Mouse (Mus musculus): ENCODE measurements around the gene Lrp5. TPM values are rescaled to one million over a fixed set of nuclear protein-coding genes. Genes with fewer than 3 reads are reported as not detected.

Lrp5 gene
- total RNA-seq (2017), result 10.1 to 17.6 TPM (median 14.0 TPM) in 3 replicates

DNA sequence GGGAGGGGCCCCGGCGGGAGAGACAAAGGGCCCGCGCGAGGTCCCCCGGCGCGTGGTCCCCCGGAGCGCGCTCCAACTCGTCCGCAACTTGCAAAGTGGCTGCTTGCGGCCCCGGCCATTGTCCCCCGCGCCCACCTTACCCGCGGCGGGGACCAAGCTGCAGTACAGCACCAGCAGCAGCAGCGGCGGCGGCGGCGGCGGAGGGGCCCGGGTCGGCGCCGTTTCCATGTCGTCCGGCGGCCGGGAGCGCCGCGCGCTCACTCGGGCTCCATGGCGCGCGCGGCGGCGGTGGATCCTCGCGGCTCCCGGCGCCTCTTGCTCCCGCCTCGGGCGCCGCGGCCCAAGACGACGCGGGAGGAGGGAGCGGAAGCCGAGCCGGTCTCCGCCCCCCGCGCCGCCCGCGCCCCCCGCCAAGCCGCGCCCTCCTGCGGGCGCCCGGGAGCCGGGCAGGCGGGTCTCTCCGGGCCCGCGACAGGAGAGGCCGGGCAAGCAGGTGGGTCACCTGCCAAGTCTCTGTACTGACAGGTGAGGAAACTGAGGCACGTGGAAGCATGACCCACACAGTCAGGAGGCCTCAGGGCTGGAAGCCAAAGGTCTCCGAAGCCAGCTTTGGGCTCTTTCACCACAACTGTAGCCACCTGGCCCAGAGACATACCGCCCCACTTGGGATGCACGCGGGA is at the start of gene Lrp5:
Gene Lrp5 (minus strand): TSS at position 350 of the 680 bp plus-strand sequence.
- no peak for ATAC-seq (replicated peaks; ENCODE audit: insufficient number of reproducible peaks, low FRiP score, low TSS enrichment, poor library complexity, severe bottlenecking)

DNA sequence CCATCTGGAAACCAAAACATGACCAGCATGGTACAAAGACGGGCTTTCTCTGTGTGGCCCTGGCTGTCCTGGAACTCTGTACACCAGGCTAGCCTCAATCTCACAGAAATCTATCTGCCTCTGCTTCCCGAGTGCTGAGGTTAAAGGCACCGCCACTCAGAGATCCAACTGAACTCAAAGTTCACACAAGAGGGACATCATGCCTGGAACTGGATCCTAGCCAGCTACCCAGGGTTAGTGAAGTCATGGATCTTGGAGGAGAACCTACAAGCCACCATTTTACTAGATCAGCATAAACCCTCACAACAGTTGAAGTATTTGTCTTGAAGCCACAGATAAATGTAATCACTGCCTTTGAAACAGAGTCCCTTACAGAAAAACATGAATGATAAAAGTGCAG is 49.6 kb upstream of the Lrp5 start:
- ATAC-seq (replicated peaks; ENCODE audit: insufficient number of reproducible peaks, low FRiP score, low TSS enrichment, poor library complexity, severe bottlenecking), result no peak

- ATAC-seq (replicated peaks; ENCODE audit: insufficient number of reproducible peaks, low FRiP score, low TSS enrichment, poor library complexity, severe bottlenecking), result no peak
These were observed 44.6 kb upstream of the Lrp5 start for GRCm38 (mm10) chr19:3730781-3731646.

GRCm38 (mm10) chr19:3728901-3729300 is 42.5 kb upstream of the Lrp5 start:
- ATAC-seq (replicated peaks; ENCODE audit: insufficient number of reproducible peaks, low FRiP score, low TSS enrichment, poor library complexity, severe bottlenecking), result no peak

DNA sequence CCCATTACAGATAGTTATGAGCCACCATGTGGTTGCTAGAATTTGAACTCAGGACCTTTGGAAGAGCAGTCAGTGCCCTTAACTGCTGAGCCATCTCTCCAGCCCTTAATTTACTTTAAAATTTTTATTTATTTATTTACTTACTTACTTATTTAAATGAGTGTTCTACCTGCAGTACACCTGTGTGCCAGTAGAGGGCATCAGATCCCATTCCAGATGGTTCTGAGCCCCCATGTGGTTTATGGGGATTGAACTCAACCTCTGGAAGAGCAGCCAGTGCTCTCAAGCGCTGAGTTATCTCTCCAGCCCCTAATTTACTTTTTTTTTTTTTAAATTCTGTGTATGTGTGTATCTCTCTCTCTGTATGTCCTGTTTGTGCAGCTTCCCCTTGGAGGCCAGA is 38.4 kb upstream of the Lrp5 start:
- ATAC-seq (replicated peaks; ENCODE audit: insufficient number of reproducible peaks, low FRiP score, low TSS enrichment, poor library complexity, severe bottlenecking), result no peak

DNA sequence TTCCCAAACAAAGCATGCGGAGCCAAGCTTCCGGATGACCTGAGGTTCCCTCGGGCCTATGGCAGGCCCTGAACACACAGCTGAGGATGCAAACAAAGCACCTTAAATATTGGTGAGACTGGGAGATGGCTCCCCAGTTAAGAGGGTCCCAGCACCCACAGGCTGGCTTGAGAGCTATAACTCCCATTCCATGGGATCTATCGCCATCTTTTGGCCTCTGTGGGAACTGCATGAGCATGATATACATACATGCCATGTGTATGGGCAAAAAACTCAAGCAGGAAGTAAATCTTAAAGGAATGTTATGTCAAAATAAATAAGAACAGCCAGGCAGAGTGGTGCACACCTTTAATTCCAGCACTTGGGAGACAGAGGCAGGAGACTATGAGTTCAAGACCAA is 37.5 kb upstream of the Lrp5 start:
- ATAC-seq (replicated peaks; ENCODE audit: insufficient number of reproducible peaks, low FRiP score, low TSS enrichment, poor library complexity, severe bottlenecking), result 0 out of 2 replicates have a peak, but pooled peaks have one; percentile 34

- 0 out of 2 replicates have a peak, but pooled peaks have one; percentile 12 for ATAC-seq (replicated peaks; ENCODE audit: insufficient number of reproducible peaks, low FRiP score, low TSS enrichment, poor library complexity, severe bottlenecking)
These were observed 36.8 kb upstream of the Lrp5 start for GRCm38 (mm10) chr19:3723170-3723569.

DNA sequence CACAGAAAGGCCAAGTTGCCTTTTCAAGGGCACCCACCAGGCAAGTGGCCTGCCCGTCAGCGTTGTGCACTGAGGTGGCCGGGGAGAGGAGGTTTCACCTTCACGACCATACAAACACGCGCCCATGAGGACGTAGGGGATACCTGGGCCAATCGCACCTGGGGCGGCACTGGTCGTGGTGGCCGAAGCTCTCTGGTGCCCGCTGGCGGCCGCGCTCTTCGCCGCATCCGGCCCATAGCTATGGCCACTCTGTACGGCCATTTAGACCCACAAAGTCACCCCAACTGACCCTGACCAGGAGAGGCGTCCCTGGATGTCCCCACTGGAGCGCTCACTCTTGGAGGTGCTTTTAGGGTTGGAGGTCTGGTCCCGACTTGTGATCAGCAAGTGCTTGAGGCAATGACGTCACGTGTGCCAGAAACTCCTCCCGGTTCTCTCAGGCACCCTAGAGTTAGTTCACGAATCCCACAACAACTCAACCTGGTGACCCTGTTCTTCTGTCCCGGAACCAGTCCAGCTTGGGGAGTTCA is 33.1 kb upstream of the Lrp5 start:
- ATAC-seq (replicated peaks; ENCODE audit: insufficient number of reproducible peaks, low FRiP score, low TSS enrichment, poor library complexity, severe bottlenecking), result peak; percentile 37

DNA sequence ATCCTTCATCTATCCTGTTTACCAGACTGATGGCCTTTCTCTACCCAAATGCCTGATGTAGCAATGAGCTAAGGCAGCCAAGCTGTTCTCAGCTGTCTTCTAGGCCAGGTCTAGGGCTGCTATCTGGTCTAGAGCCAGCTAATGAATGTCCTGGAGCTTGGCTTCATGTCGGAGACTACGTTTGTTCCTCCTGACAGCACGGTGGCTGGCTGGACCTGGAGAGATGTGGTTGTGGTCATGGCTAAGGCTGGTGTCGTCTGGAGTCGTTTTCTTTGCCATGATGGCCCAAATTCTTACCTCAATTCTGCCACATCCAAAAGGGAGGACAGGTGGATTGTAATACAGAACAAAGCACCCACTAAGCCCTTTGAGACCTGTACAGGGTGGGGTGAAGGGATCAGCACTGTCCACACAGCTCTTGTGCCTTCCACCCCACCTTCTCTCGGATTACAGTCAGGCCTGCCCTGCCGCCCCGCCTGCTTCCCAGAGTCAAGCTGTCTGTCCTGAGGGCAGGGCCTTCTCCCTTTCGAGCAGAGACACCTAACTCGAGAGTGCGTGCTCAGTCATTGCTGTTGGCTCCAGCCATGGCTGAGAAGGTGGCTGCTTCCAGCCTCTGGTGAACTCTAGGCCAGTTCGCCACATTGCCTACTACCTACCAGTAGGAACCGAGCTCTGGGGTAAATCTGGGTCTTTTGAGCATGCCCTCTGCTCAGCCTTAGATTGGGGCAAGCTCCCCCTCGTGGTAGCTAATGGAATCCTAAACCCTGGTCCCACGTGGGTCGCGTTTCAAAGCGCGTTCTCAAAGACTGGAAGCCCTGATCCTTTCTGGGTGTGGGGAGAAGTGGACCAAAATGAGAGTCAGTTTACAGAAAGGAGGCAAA is 32.4 kb upstream of the Lrp5 start:
- peak; percentile 60 for ATAC-seq (replicated peaks; ENCODE audit: insufficient number of reproducible peaks, low FRiP score, low TSS enrichment, poor library complexity, severe bottlenecking)

DNA sequence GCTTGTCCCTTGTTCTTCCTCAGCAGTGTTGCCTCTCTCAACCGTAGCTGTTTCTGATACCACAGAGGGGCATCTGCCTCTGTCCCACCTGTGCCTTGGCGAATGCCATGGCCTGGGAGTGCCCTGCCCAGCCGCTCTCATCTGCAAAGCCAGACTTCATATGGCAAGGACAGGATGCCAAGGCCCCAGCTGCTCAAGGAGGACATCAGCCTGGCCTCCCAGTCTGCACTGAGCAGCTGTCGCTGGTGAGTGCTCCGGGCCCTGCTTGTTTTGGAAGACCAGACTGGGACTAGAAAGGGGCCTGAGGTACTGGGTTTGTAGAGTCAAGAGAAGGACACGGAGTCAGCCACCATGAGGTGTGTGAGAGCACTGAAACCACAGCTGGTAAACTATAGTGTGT is 28.0 kb upstream of the Lrp5 start:
- no peak for ATAC-seq (replicated peaks; ENCODE audit: insufficient number of reproducible peaks, low FRiP score, low TSS enrichment, poor library complexity, severe bottlenecking)

DNA sequence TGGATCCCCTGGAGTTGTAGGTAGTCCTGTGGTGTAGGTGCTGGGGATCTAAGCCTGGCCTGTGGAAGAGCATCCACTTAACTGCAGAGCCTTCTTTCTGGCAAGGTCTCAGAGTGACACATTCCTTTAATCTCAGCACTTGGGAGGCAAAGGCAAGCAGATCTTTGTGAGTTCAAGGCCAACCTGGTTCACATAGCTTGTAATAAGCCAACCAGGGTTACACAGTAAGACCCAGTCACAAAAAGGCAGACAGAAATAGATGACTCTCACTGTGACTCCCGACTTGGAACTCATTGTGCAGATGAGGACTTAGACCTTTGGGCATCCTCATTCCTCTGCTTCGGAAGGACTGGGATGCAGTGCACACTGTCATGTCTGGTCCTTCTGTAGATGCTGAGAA is 24.1 kb upstream of the Lrp5 start:
- no peak for ATAC-seq (replicated peaks; ENCODE audit: insufficient number of reproducible peaks, low FRiP score, low TSS enrichment, poor library complexity, severe bottlenecking)

DNA sequence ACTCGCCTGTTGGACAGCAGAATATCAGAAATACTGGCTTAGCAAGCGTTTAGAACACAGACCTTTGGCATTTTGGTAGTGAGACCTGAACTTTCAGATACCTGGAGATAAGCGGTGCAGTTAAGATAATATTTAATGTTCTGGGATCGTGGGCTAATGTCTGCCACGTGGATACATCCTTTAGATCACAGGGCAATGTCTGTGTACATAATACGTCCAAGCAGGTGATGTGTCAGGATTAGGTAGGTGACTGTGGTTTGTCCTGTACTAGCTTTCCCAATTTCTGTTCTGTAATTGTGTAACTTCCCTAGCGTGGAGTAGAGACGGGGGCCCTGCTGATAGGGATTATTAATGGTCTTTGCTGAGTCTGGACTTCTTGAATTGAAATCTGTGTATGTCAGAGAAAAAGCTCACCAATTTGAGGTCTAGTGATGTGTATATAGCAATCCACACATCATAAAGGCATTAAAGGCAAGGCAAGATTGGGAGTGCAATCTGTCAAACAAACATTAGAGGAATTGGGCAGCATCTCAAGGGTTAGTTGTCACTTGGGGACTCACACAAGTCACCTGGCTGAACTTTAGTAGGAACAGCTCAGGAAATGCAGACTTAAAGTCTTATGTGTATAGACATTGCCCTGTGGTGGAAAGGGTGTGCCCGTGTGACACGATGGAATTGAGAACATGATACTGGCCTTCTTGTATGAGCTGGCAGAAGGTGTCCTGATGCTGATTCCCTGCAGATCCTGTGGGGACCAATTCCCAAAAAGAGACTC is 22.8 kb upstream of the Lrp5 start:
- no peak for ATAC-seq (replicated peaks; ENCODE audit: insufficient number of reproducible peaks, low FRiP score, low TSS enrichment, poor library complexity, severe bottlenecking)

DNA sequence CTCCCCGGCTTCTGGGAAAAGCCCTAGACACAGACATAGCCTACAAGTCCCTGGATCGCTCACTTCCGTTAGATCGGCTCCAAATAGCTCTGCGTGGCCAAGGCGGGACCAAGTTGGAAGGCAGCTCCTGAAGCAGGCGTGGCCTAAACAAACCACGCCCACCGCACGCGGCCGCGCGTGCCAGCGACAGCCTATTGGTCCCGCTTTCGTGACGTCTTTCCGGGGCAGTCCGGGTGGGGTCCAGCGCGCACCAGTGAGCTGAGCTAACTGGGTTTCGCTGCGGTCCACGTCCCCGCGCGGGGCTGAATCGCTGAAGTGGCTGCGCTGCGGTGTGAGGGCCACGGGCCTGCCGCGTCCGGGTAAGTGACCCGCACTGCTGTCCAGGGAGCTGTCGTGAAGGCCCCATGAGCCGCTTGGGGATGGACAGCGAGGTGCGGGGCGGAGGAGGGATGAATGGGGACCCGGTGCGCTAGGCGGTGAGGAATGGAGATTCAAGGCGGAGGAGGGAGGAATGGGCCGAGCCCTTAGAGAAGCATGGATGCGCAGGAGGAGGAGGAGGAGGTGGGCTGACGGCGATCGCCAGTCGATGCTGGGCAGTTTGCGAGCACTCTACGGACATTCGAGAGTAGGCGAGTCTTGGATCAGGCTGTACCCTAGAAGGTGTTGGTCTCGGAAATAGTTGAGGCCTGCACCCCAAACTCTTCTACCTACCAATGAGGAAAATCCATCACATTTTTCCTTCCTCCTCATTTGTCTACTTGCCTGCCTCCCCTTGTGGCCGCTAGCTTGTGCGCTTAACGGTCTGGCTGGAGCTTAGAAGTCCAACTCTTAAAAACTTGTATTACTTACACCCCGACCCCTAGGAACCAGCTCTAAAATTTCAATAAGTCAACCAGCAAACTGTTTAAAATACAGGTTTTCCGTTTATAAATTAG is 22.0 kb upstream of the Lrp5 start, which contains the start of gene 1810055G02Rik:
Gene 1810055G02Rik (plus strand): TSS at position 216 of the 935 bp plus-strand sequence.
- ATAC-seq (replicated peaks; ENCODE audit: insufficient number of reproducible peaks, low FRiP score, low TSS enrichment, poor library complexity, severe bottlenecking), result peak; percentile 97

DNA sequence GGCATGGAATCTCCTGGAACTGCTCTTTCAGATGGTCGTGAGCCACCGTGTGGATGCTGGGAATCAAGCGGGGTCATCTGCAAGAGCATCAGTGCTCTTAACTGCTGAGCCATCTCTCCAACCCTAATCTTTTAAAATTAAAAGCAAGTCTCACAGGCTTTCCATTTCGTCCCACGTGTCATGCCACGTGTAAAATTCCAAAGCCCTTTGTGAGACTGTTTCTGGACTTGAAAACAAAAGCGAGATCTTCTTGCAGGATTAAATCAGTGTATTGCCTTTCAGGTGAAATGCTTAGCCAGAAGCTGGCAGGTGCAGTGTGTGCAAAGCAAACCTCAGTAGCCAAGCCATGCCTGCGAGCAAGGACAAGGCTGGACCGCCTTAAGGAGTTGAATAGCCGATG is 21.2 kb upstream of the Lrp5 start:
- ATAC-seq (replicated peaks; ENCODE audit: insufficient number of reproducible peaks, low FRiP score, low TSS enrichment, poor library complexity, severe bottlenecking), result no peak

DNA sequence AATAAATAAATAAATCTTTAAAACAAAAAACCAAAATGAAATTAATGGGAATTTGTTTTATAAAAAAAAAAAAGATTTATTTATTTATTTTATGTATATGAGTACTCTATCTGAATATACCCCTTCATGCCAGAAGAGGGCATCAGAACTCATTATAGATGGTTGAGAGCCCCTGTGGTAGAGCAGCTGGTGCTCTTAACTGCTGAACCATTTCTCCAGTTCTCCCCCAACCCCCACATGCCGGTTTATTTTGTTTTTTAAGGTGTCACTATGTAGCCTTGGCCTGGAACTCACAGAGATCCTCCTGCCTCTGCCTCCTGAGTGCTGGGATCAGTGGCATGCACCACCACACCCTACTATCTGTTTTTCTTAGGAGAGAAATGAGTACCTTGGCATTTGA is 19.9 kb upstream of the Lrp5 start:
- ATAC-seq (replicated peaks; ENCODE audit: insufficient number of reproducible peaks, low FRiP score, low TSS enrichment, poor library complexity, severe bottlenecking), result no peak

DNA sequence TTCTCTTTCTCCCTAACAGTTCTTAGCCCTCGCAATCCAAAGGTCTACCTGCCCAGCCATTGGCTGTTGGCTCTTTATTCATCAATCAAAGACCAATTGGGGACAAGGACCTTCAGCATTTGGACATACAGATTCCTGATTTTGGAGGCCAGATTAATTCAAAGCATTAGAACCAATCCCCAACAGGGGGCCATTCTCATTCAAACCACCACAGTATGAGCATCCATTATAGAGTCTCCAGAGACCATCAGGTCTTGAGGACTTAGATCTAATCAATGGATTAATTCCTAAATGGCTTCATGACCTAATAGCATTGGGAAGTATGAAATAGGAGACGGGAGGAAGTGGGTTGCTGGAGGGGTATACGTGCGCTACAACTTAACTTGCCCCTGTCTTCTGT is 16.1 kb upstream of the Lrp5 start:
- ATAC-seq (replicated peaks; ENCODE audit: insufficient number of reproducible peaks, low FRiP score, low TSS enrichment, poor library complexity, severe bottlenecking), result no peak
